Mouse (Mus musculus) erythroblast, embryonic 14.5 days (primary cell): ENCODE data around the gene Lmtk3. TPM values are rescaled to one million over a fixed set of nuclear protein-coding genes. Genes with fewer than 3 reads are reported as not detected.
A peak's percentile ranks its signal among the peaks of the same experiment; 100 is the strongest.

Experiments used
- H3K27me3 ChIP-seq: 2 replicates; pipeline ENCODE4 v1.6.1; 2012; ENCODE audit warnings: inconsistent platforms; ENCODE audit not compliant: control insufficient read depth
- H3K36me3 ChIP-seq: 2 replicates; pipeline ENCODE4 v1.6.1; 2012; ENCODE audit warnings: mild to moderate bottlenecking, inconsistent platforms; ENCODE audit not compliant: control insufficient read depth
- H3K4me1 ChIP-seq: 2 replicates; pipeline ENCODE4 v1.6.1; 2012; ENCODE audit warnings: inconsistent platforms; ENCODE audit not compliant: control insufficient read depth
- H3K4me3 ChIP-seq: replicated peaks from 2 replicates; pipeline ENCODE3; 2012; ENCODE audit warnings: moderate library complexity, mild to moderate bottlenecking, inconsistent platforms
- H3K9me3 ChIP-seq: 2 replicates; pipeline ENCODE4 v1.6.1; 2012; ENCODE audit warnings: low read length, inconsistent platforms, mixed read lengths; ENCODE audit not compliant: control insufficient read depth
- GATA1 ChIP-seq: IDR thresholded peaks from 2 replicates; pipeline ENCODE4 v1.6.1; 2012; ENCODE audit warnings: low read length, inconsistent platforms, mixed read lengths
- TAL1 ChIP-seq: IDR thresholded peaks from 3 replicates; pipeline ENCODE4 v1.6.1; 2012; ENCODE audit warnings: low read length, inconsistent platforms, mixed read lengths
- polyA plus RNA-seq: library from polyadenylated mRNA; stranded (reverse); fragments of >175 nt; gene quantifications from 2 replicates; pipeline ENCODE4 v1.2.3, GENCODE M21; 2012

Lmtk3 gene
- polyA plus RNA-seq, 1 experiment = 0.04 TPM

GRCm38 (mm10) chr7:45771101-45771500, 12.4 kb upstream of the Lmtk3 start:
- Histone ChIP-seq H3K4me3 (no peak overlapping the region), H3K36me3 (no peaks in the 10 kb centered on the region), H3K9me3 (no peaks in the 10 kb centered on the region), H3K4me1 (no peaks in the 10 kb centered on the region), H3K27me3 (peaks cover 7% of the 10 kb centered on the region)
- no peak for TF ChIP-seq GATA1
- TF ChIP-seq TAL1 = no peak

GRCm38 (mm10) chr7:45775237-45775636, 8.3 kb upstream of the Lmtk3 start:
- H3K36me3 ChIP-seq = no peaks in the 10 kb centered on the region

GRCm38 (mm10) chr7:45779081-45779641, 4.4 kb upstream of the Lmtk3 start:
- Histone ChIP-seq H3K4me3 (no peak overlapping the region), H3K9me3 (no peaks in the 10 kb centered on the region), H3K36me3 (no peaks in the 10 kb centered on the region), H3K4me1 (peaks cover 12% of the 10 kb centered on the region), H3K27me3 (peaks cover 41% of the 10 kb centered on the region)
- no peak for TF ChIP-seq GATA1
- TF ChIP-seq TAL1 = no peak

More at GRCm38 (mm10) chr7:45775237-45775636, 8.3 kb upstream of the Lmtk3 start:
- H3K9me3 ChIP-seq = no peaks in the 10 kb centered on the region
- peaks cover 18% of the 10 kb centered on the region for H3K27me3 ChIP-seq
- TF ChIP-seq GATA1 (no peak), TAL1 (no peak)
- peaks cover 5% of the 10 kb centered on the region for H3K4me1 ChIP-seq
- no peak overlapping the region for H3K4me3 ChIP-seq

GRCm38 (mm10) chr7:45782271-45782670, 1.3 kb upstream of the Lmtk3 start:
- TF ChIP-seq TAL1 (no peak), GATA1 (no peak)
- H3K4me1 ChIP-seq = peaks cover 12% of the 10 kb centered on the region
- H3K27me3 ChIP-seq = peaks cover 72% of the 10 kb centered on the region
- no peak overlapping the region for H3K4me3 ChIP-seq
- H3K9me3 ChIP-seq = peaks cover 3% of the 10 kb centered on the region; the same call in 1 of the 2 replicates
- H3K36me3 ChIP-seq = no peaks in the 10 kb centered on the region

GRCm38 (mm10) chr7:45784524-45785372, 1.2 kb downstream of the Lmtk3 start, which contains the start of gene Sult2b1:
Gene Sult2b1 (minus strand): TSS chr7:45784669.
- Histone ChIP-seq H3K36me3 (no peaks in the 10 kb centered on the region), H3K27me3 (peaks cover 78% of the 10 kb centered on the region), H3K4me3 (peak within 1 kb of the TSS; percentile 53), H3K4me1 (peaks cover 7% of the 10 kb centered on the region), H3K9me3 (peaks cover 3% of the 10 kb centered on the region; the same call in 1 of the 2 replicates)
- TF ChIP-seq TAL1 (no peak), GATA1 (no peak)

- H3K27me3 ChIP-seq = peaks cover 83% of the 10 kb centered on the region
- peaks cover 3% of the 10 kb centered on the region; the same call in 1 of the 2 replicates for H3K9me3 ChIP-seq
- no peak overlapping the region for H3K4me3 ChIP-seq
- H3K4me1 ChIP-seq = peaks cover 7% of the 10 kb centered on the region
- H3K36me3 ChIP-seq = no peaks in the 10 kb centered on the region
- no peak for TF ChIP-seq TAL1
- no peak for TF ChIP-seq GATA1
Measured at GRCm38 (mm10) chr7:45785388-45786135, 2.0 kb downstream of the Lmtk3 start.

GRCm38 (mm10) chr7:45786136-45786578, 2.6 kb downstream of the Lmtk3 start:
- TF ChIP-seq GATA1 (no peak), TAL1 (no peak)
- peaks cover 3% of the 10 kb centered on the region; the same call in 1 of the 2 replicates for H3K9me3 ChIP-seq
- H3K27me3 ChIP-seq = peaks cover 83% of the 10 kb centered on the region
- peaks cover 7% of the 10 kb centered on the region for H3K4me1 ChIP-seq
- H3K4me3 ChIP-seq = no peak overlapping the region
- H3K36me3 ChIP-seq = no peaks in the 10 kb centered on the region

- peaks cover 84% of the 10 kb centered on the region for H3K27me3 ChIP-seq
- no peaks in the 10 kb centered on the region for H3K36me3 ChIP-seq
- no peak overlapping the region for H3K4me3 ChIP-seq
- peaks cover 7% of the 10 kb centered on the region for H3K4me1 ChIP-seq
- TF ChIP-seq TAL1 (no peak), GATA1 (no peak)
- peaks cover 3% of the 10 kb centered on the region; the same call in 1 of the 2 replicates for H3K9me3 ChIP-seq
Measured at GRCm38 (mm10) chr7:45786661-45787413, 3.3 kb downstream of the Lmtk3 start.
